Mouse (Mus musculus) midbrain, embryonic 10.5 days (tissue): ENCODE results near the gene Galnt10. TPM values are rescaled to one million over a fixed set of nuclear protein-coding genes. Genes with fewer than 3 reads are reported as not detected.

ENCODE experiments used
- DNase-seq: peaks from one replicate; pipeline ENCODE4 v3.0.0-alpha.2; 2017; ENCODE audit warnings: low spot score
- H3K27ac ChIP-seq: fragments of 300-500 bp; sonication (generic); replicated peaks from 2 replicates; pipeline ENCODE4 v1.5.1; 2016; ENCODE audit warnings: mild to moderate bottlenecking
- H3K27me3 ChIP-seq: fragments of 300-500 bp; sonication (generic); 2 replicates; pipeline ENCODE4 v1.6.1; 2016; ENCODE audit warnings: low read depth, mild to moderate bottlenecking; ENCODE audit not compliant: poor library complexity, severe bottlenecking
- H3K36me3 ChIP-seq: fragments of 300-500 bp; sonication (generic); 2 replicates; pipeline ENCODE4 v1.6.1; 2016; ENCODE audit warnings: mild to moderate bottlenecking, moderate library complexity
- H3K4me1 ChIP-seq: fragments of 300-500 bp; sonication (generic); 2 replicates; pipeline ENCODE4 v1.6.1; 2016
- H3K4me3 ChIP-seq: fragments of 300-500 bp; sonication (generic); 2 replicates; pipeline ENCODE4 v1.5.1; 2016; ENCODE audit warnings: mild to moderate bottlenecking, moderate library complexity
- H3K9me3 ChIP-seq: fragments of 300-500 bp; sonication (generic); replicated peaks from 2 replicates; pipeline ENCODE4 v1.6.1; 2016; ENCODE audit warnings: mild to moderate bottlenecking
- WGBS: fragments of 180-500 bp; shearing (Covaris S2); methylation state at CpG from one replicate; pipeline ENCODE4 v1.1.7; 2016; 5-methylcytosine and 5-hydroxymethylcytosine counted together
- polyA plus RNA-seq: library from polyadenylated mRNA; unstranded; fragments of >200 nt; fragmentation: Nextera tagmentation; extraction: Ambion mirVana; gene quantifications from 2 replicates; pipeline ENCODE4 v1.2.1, GENCODE M21; 2016

Galnt10 gene
- polyA plus RNA-seq, 1 experiment from 2014 or later: 30.7 TPM

GRCm38 (mm10) chr11:57724791-57725463 lies 79.7 kb downstream of the Galnt10 start:
- no peak for DNase-seq
- WGBS: 92% methylated on average over 5 of the region's 5 CpGs

DNA sequence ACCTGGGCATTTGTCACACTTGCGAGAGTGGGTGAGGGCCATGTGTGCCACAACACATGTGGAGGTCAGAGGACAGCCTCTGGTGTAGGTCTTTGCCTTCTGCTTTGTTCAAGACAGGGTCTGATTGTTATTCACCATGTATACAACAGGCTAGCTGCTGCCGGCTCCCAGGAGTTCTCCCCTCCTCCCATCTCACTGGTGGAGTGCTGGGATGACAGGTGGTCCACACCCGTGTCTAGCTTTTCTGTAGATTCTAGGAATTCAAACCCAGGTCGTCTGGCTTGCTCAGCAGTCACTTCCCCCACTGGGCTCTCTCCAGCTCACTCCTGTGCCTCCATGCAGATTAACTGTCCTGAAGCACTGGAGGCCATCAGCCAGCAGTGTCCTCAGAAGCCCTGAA lies 80.7 kb downstream of the Galnt10 start:
- 60% methylated on average over 4 of the region's 4 CpGs for WGBS
- Histone ChIP-seq H3K4me1 (peaks cover 27% of the 10 kb centered on the region), H3K9me3 (no peaks in the 10 kb centered on the region), H3K27ac (0 out of 2 replicates have a peak overlapping the region, but pooled peaks have one; percentile 13), H3K4me3 (no peak overlapping the region), H3K27me3 (no peaks in the 10 kb centered on the region), H3K36me3 (peaks cover 51% of the 10 kb centered on the region)
- no peak for DNase-seq

More at GRCm38 (mm10) chr11:57724791-57725463, 79.7 kb downstream of the Galnt10 start:
- Histone ChIP-seq H3K27ac (no peak overlapping the region), H3K4me3 (no peak overlapping the region), H3K36me3 (peaks cover 49% of the 10 kb centered on the region), H3K9me3 (no peaks in the 10 kb centered on the region), H3K4me1 (peaks cover 29% of the 10 kb centered on the region), H3K27me3 (no peaks in the 10 kb centered on the region)

DNA sequence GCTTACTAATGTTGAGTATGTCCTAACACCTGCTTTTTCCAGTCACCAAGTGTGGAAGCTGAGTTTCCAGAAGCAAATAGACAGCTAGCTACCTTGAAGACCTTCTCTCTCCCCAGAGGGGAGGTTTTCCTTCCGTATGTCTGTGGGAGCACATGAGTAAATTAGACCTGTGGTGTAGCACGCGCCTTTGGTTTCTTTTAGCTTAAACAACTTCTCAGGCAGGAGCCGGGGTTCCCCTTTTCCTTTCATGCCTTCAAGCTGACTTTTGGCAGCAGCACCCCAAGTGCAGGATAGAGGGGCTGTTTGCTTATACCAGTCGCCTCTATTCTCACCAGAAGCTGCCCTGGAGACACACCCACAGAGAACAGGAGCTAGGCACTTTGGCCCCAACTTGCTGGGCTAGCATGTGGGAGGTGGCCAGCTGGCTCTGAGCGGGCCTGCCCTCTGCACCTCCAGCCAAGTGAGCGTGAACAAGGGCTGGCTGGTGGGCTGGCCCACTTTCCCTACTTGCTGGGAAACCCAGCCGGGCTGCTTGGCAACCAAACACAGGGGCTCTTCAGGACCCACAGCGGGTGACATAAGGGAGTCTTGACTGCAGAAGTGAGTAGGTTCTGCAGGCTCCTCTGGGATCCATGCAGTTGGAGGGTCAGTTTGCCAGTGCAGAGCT lies 82.2 kb downstream of the Galnt10 start:
- Histone ChIP-seq H3K27me3 (no peaks in the 10 kb centered on the region), H3K9me3 (no peaks in the 10 kb centered on the region), H3K4me1 (peaks cover 16% of the 10 kb centered on the region), H3K4me3 (no peak overlapping the region), H3K36me3 (peaks cover 43% of the 10 kb centered on the region), H3K27ac (peak overlapping the region; percentile 53; the same call in 1 of the 2 replicates)
- DNase-seq: no peak
- 62% methylated on average over 9 of the region's 9 CpGs for WGBS

GRCm38 (mm10) chr11:57732410-57733281 lies 87.4 kb downstream of the Galnt10 start:
- Histone ChIP-seq H3K27ac (0 out of 2 replicates have a peak overlapping the region, but pooled peaks have one; percentile 23), H3K4me3 (no peak overlapping the region), H3K4me1 (peaks cover 7% of the 10 kb centered on the region), H3K36me3 (peaks cover 20% of the 10 kb centered on the region), H3K27me3 (no peaks in the 10 kb centered on the region), H3K9me3 (0 out of 2 replicates have a peak, but pooled peaks cover 7% of the 10 kb centered on the region)
- no peak for DNase-seq
- WGBS: 85% methylated on average over 10 of the region's 10 CpGs

DNA sequence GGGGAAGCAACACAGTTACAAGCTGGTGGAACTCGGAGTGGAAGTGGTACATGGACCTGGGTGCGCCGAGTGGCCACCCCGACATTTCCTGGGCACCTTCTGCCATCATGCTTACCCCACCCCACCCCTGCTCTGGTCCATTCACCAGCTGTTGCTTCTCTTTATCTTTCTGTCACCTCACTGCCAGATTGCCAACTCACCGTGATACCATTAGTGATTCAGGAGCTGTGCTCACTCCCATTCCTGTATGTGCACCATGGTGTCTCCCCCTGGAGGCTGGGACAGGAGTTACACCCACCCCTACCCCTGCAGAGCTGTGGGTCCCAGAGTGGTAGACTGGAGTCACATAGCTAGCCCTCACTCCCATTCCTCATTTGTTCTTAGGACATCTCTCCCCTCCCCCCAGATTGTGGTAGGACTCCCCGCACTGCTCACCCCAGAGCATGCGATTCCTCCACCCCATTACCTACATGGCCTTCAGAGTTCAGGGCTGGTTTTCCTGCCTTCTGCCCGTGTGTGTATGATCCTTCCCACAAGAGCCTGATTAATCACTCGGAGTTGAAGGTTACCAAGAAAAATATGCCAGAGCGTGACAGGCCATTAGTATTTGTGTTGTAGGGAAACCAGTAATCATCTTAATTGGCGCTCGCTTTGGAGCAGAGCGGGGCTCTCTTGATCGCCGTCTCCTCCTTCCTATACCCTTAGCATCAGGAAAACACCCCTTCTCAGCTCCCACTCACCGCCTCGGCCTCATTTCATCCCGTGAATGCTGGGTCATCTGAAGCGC lies 102.2 kb downstream of the Galnt10 start:
- peak; percentile 26 for DNase-seq
- WGBS: 92% methylated on average over 19 of the region's 19 CpGs
- Histone ChIP-seq H3K27ac (no peak overlapping the region), H3K9me3 (no peaks in the 10 kb centered on the region), H3K4me3 (no peak overlapping the region), H3K36me3 (peaks cover 8% of the 10 kb centered on the region; the same call in 1 of the 2 replicates), H3K4me1 (no peaks in the 10 kb centered on the region), H3K27me3 (no peaks in the 10 kb centered on the region)

- Histone ChIP-seq H3K4me3 (no peak overlapping the region), H3K9me3 (no peaks in the 10 kb centered on the region), H3K4me1 (peaks cover 14% of the 10 kb centered on the region), H3K27ac (no peak overlapping the region), H3K36me3 (no peaks in the 10 kb centered on the region), H3K27me3 (no peaks in the 10 kb centered on the region)
- WGBS: 89% methylated on average over 14 of the region's 14 CpGs
- no peak for DNase-seq
Observed at GRCm38 (mm10) chr11:57753538-57754203, 108.4 kb downstream of the Galnt10 start.

- no peaks in the 10 kb centered on the region for H3K27me3 ChIP-seq
- WGBS: 85% methylated on average over 9 of the region's 9 CpGs
- no peak overlapping the region for H3K4me3 ChIP-seq
- H3K4me1 ChIP-seq: peaks cover 32% of the 10 kb centered on the region
- peaks cover 10% of the 10 kb centered on the region for H3K9me3 ChIP-seq
- H3K27ac ChIP-seq: no peak overlapping the region
- no peak for DNase-seq
- peaks cover 12% of the 10 kb centered on the region for H3K36me3 ChIP-seq
Observed at GRCm38 (mm10) chr11:57758621-57759020, 113.4 kb downstream of the Galnt10 start.

DNA sequence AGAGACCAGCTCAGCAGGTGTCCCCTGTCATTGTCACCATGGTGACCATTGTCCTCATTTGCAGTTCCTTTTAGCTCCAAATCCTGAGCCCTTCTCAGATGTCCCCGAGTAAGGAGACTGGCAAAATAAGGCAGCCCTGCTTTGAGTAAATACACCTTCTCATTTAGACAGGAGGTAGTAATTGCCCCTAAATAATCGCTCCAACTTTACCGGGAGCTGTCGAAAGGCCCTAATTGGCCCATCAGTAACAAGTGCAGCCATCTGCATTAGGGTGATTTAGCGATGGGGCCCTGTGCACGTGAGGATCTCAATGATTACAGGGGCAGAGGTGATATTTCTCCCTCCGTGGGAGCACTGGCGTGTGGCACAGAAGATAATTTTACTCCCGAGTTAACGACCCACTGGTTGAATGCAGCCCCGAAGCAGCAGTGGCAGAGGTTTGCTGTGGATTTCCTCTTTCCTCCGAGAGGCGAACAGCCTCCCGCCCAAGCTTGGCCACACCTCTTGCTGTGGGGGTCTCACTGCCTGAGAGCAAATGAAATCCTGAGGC lies 115.3 kb downstream of the Galnt10 start:
- H3K4me3 ChIP-seq: 0 out of 2 replicates have a peak overlapping the region, but pooled peaks have one; percentile 9
- peak; percentile 45 for DNase-seq
- WGBS: 29% methylated on average over 14 of the region's 14 CpGs

DNA sequence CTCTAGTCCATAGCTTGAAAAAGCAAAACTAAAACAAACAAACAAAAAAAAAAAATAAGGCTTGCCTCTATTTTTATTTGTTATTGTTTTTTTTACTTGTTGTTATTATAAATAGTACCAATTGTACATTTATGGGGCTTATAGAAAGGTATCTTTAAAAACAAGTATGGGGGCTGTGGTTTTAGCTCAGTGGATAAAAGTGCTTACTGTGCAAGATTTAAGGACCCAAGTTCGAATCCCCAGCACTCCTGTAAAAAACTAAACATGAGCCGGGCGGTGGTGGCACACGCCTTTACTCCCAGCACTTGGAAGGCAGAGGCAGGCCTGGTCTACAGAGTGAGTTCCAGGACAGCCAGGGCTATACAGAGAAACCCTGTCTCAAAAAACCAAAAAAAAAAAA lies 116.1 kb downstream of the Galnt10 start:
- H3K27ac ChIP-seq: no peak overlapping the region
- WGBS: 96% methylated on average over 4 of the region's 4 CpGs
- peaks cover 10% of the 10 kb centered on the region for H3K9me3 ChIP-seq
- no peak for DNase-seq
- H3K4me3 ChIP-seq: no peak overlapping the region
- H3K36me3 ChIP-seq: peaks cover 20% of the 10 kb centered on the region
- no peaks in the 10 kb centered on the region for H3K27me3 ChIP-seq
- H3K4me1 ChIP-seq: peaks cover 40% of the 10 kb centered on the region

More for the DNA sequence above, 115.3 kb downstream of the Galnt10 start:
- H3K36me3 ChIP-seq: peaks cover 14% of the 10 kb centered on the region
- H3K4me1 ChIP-seq: peaks cover 35% of the 10 kb centered on the region
- H3K27ac ChIP-seq: peak overlapping the region; percentile 63
- no peaks in the 10 kb centered on the region for H3K27me3 ChIP-seq
- H3K9me3 ChIP-seq: peaks cover 10% of the 10 kb centered on the region

GRCm38 (mm10) chr11:57764124-57764523 lies 118.9 kb downstream of the Galnt10 start:
- peaks cover 10% of the 10 kb centered on the region for H3K9me3 ChIP-seq
- H3K36me3 ChIP-seq: peaks cover 36% of the 10 kb centered on the region
- no peak for DNase-seq
- 88% methylated on average over 3 of the region's 3 CpGs for WGBS
- peaks cover 52% of the 10 kb centered on the region for H3K4me1 ChIP-seq
- no peak overlapping the region for H3K4me3 ChIP-seq
- peaks cover 9% of the 10 kb centered on the region; the same call in 1 of the 2 replicates for H3K27me3 ChIP-seq
- H3K27ac ChIP-seq: no peak overlapping the region

GRCm38 (mm10) chr11:57766617-57767016 lies 121.4 kb downstream of the Galnt10 start:
- peaks cover 29% of the 10 kb centered on the region for H3K27me3 ChIP-seq
- H3K4me1 ChIP-seq: peaks cover 35% of the 10 kb centered on the region
- peak overlapping the region; percentile 76 for H3K27ac ChIP-seq
- peaks cover 60% of the 10 kb centered on the region for H3K36me3 ChIP-seq
- 44% methylated on average over 12 of the region's 12 CpGs for WGBS
- H3K4me3 ChIP-seq: no peak overlapping the region
- DNase-seq: peak; percentile 52
- peaks cover 10% of the 10 kb centered on the region for H3K9me3 ChIP-seq
